Mouse (Mus musculus) kidney, adult 2 months (tissue): ENCODE measurements around the gene Tns3. TPM values are rescaled to one million over a fixed set of nuclear protein-coding genes. Genes with fewer than 3 reads are reported as not detected.

ENCODE experiments used
- DNase-seq: peaks from one replicate; pipeline ENCODE4 v3.0.0; 2021
- H3K27ac ChIP-seq: fragments of 200-500 bp; 2 replicates; pipeline ENCODE4 v1.5.1; 2012; ENCODE audit warnings: low read depth, low read length, control low read depth, inconsistent platforms; ENCODE audit not compliant: insufficient read depth
- H3K27me3 ChIP-seq: fragments of 200-500 bp; replicated peaks from 2 replicates; pipeline ENCODE4 v1.6.1; 2012; ENCODE audit warnings: mild to moderate bottlenecking, moderate library complexity, low read length, inconsistent platforms; ENCODE audit not compliant: control insufficient read depth, insufficient read depth
- H3K36me3 ChIP-seq: fragments of 200-500 bp; 2 replicates; pipeline ENCODE4 v1.6.1; 2012; ENCODE audit warnings: mild to moderate bottlenecking, moderate library complexity, low read length, inconsistent platforms; ENCODE audit not compliant: control insufficient read depth, insufficient read depth
- H3K4me1 ChIP-seq: fragments of 200-500 bp; 2 replicates; pipeline ENCODE4 v1.6.1; 2011; ENCODE audit warnings: low read length; ENCODE audit not compliant: control insufficient read depth, insufficient read depth
- H3K4me3 ChIP-seq: fragments of 200-500 bp; 2 replicates; pipeline ENCODE4 v1.5.1; 2011; ENCODE audit warnings: mild to moderate bottlenecking, low read depth, low read length, control low read depth; ENCODE audit not compliant: insufficient read depth
- CTCF ChIP-seq: fragments of 200-500 bp; conservative IDR thresholded peaks from 2 replicates; pipeline ENCODE4 v1.5.1; 2011; ENCODE audit warnings: low read depth, mild to moderate bottlenecking, control low read depth, low read length, moderate library complexity, mixed read lengths; ENCODE audit not compliant: insufficient read depth, insufficient read length
- POLR2A ChIP-seq: fragments of 200-500 bp; IDR thresholded peaks from one replicate; pipeline ENCODE4 v1.6.1; 2011; ENCODE audit warnings: low read depth, low read length, control low read depth
- WGBS: fragments of 180-500 bp; shearing (Covaris S2); methylation state at CpG from one replicate; pipeline ENCODE4 v1.1.7; 2018; 5-methylcytosine and 5-hydroxymethylcytosine counted together
- polyA plus RNA-seq: library from polyadenylated mRNA; depleted of rRNA; stranded (reverse); fragments of >200 nt; gene quantifications from 2 replicates; pipeline ENCODE4 v1.2.3, GENCODE M21; 2012

Tns3 gene
- polyA plus RNA-seq, 1 experiment, result 63.7 TPM

GRCm38 (mm10) chr11:8481962-8482361, 182.4 kb downstream of the Tns3 start:
- Histone ChIP-seq H3K27ac (no peak overlapping the region), H3K27me3 (no peaks in the 10 kb centered on the region), H3K36me3 (peaks cover 3% of the 10 kb centered on the region; the same call in 1 of the 2 replicates), H3K4me3 (no peak overlapping the region), H3K4me1 (peaks cover 3% of the 10 kb centered on the region; the same call in 1 of the 2 replicates)
- no peak for DNase-seq
- WGBS, result 76% methylated on average over 5 of the region's 5 CpGs
- no peak for TF ChIP-seq POLR2A
- no peak for TF ChIP-seq CTCF

GRCm38 (mm10) chr11:8481529-8481928, 182.8 kb downstream of the Tns3 start:
- no peak for DNase-seq
- peaks cover 3% of the 10 kb centered on the region; the same call in 1 of the 2 replicates for H3K4me1 ChIP-seq
- H3K27ac ChIP-seq, result no peak overlapping the region
- H3K4me3 ChIP-seq, result no peak overlapping the region
- H3K27me3 ChIP-seq, result no peaks in the 10 kb centered on the region
- WGBS, result 86% methylated on average over 6 of the region's 6 CpGs
- H3K36me3 ChIP-seq, result peaks cover 3% of the 10 kb centered on the region; the same call in 1 of the 2 replicates
- no peak for TF ChIP-seq POLR2A
- no peak for TF ChIP-seq CTCF

GRCm38 (mm10) chr11:8479858-8480257, 184.5 kb downstream of the Tns3 start:
- H3K4me1 ChIP-seq, result no peaks in the 10 kb centered on the region
- TF ChIP-seq POLR2A (no peak), CTCF (no peak)
- H3K36me3 ChIP-seq, result peaks cover 3% of the 10 kb centered on the region; the same call in 1 of the 2 replicates
- no peak for DNase-seq
- H3K4me3 ChIP-seq, result no peak overlapping the region
- H3K27me3 ChIP-seq, result no peaks in the 10 kb centered on the region
- 84% methylated on average over 2 of the region's 2 CpGs for WGBS
- H3K27ac ChIP-seq, result no peak overlapping the region

GRCm38 (mm10) chr11:8479313-8479712, 185.0 kb downstream of the Tns3 start:
- TF ChIP-seq CTCF, result no peak
- Histone ChIP-seq H3K4me3 (no peak overlapping the region), H3K36me3 (peaks cover 3% of the 10 kb centered on the region; the same call in 1 of the 2 replicates), H3K27me3 (no peaks in the 10 kb centered on the region), H3K27ac (no peak overlapping the region), H3K4me1 (no peaks in the 10 kb centered on the region)
- WGBS, result 92% methylated on average over 7 of the region's 7 CpGs
- no peak for DNase-seq

GRCm38 (mm10) chr11:8473616-8474015, 190.7 kb downstream of the Tns3 start:
- H3K4me1 ChIP-seq, result peaks cover 4% of the 10 kb centered on the region; the same call in 1 of the 2 replicates
- H3K4me3 ChIP-seq, result no peak overlapping the region
- TF ChIP-seq CTCF, result no peak
- no peak for TF ChIP-seq POLR2A
- peaks cover 3% of the 10 kb centered on the region; the same call in 1 of the 2 replicates for H3K36me3 ChIP-seq
- no peak overlapping the region for H3K27ac ChIP-seq
- no peak for DNase-seq
- H3K27me3 ChIP-seq, result no peaks in the 10 kb centered on the region
- 76% methylated on average over 5 of the region's 5 CpGs for WGBS

GRCm38 (mm10) chr11:8472439-8472838, 191.9 kb downstream of the Tns3 start:
- 61% methylated on average over 12 of the region's 12 CpGs for WGBS
- DNase-seq, result no peak

GRCm38 (mm10) chr11:8471535-8471934, 192.8 kb downstream of the Tns3 start:
- Histone ChIP-seq H3K4me1 (peaks cover 4% of the 10 kb centered on the region; the same call in 1 of the 2 replicates), H3K4me3 (no peak overlapping the region), H3K36me3 (no peaks in the 10 kb centered on the region), H3K27me3 (no peaks in the 10 kb centered on the region), H3K27ac (no peak overlapping the region)
- no peak for DNase-seq
- TF ChIP-seq CTCF (no peak), POLR2A (no peak)
- WGBS, result 93% methylated on average over 3 of the region's 3 CpGs

More at GRCm38 (mm10) chr11:8472439-8472838, 191.9 kb downstream of the Tns3 start:
- Histone ChIP-seq H3K27me3 (no peaks in the 10 kb centered on the region), H3K4me3 (no peak overlapping the region), H3K27ac (no peak overlapping the region), H3K4me1 (peaks cover 4% of the 10 kb centered on the region; the same call in 1 of the 2 replicates), H3K36me3 (no peaks in the 10 kb centered on the region)
- TF ChIP-seq CTCF (no peak), POLR2A (no peak)
